Mouse (Mus musculus) ovary, adult 18-20 months (tissue): ENCODE data around the gene Slc2a3.
"Not testable (repeated sequence)": the region's sequence is repeated elsewhere in the genome, so short reads cannot be mapped to it uniquely, and the experiment has no call there.

ENCODE experiments used
- DNase-seq: peaks from one replicate; pipeline ENCODE4 v3.0.0; 2022; ENCODE audit warnings: low spot score, mixed read lengths

Gene Slc2a3

DNA sequence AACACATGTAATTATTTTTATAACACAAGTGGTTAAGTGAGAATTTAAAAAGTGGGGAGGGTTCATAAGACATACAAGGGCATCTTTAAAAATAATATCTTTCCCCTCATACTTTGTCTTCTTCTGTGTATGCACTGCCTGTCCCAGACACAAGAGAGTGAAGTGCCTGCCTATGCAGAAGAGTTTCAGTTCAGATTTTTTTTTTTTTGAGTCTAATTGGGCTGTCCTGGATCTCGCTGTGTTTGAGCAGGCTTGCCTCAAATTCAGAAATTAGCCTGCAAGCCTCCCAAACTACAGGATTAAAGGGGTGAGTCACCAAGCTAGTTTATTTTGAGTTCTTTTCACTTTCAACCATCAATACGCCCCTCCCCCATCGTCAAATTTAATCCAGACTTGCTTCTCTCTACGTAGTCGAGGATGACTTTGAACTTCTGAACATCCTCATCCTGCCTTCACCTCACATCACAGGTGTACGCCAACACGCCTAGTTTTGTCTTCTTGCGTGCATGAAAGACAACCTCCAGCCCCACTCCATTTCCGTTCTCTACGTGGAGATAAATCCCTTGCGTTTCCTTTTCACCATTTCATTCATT, 8.7 kb upstream of the Slc2a3 start:
- no peak for DNase-seq

DNA sequence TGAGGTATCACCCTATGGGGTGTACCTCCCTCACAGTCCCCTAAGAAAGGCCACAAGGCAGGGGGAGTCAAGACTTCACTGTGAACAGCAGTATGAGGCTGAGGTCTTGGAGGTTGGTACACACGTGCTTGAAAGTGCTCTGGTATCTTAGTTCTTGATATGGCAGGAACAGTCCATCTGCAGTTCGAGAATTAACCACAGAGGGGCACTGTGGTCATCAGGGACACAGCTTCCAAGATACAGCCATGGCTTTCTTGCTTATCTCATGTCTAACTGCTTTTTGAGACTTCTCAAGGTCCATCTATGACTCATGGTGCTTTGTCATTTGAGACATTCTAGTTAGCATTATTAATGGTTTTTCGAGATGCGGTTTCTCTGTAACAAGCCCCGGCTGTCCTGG, 3.0 kb upstream of the Slc2a3 start:
- DNase-seq, result peak; percentile 50

DNA sequence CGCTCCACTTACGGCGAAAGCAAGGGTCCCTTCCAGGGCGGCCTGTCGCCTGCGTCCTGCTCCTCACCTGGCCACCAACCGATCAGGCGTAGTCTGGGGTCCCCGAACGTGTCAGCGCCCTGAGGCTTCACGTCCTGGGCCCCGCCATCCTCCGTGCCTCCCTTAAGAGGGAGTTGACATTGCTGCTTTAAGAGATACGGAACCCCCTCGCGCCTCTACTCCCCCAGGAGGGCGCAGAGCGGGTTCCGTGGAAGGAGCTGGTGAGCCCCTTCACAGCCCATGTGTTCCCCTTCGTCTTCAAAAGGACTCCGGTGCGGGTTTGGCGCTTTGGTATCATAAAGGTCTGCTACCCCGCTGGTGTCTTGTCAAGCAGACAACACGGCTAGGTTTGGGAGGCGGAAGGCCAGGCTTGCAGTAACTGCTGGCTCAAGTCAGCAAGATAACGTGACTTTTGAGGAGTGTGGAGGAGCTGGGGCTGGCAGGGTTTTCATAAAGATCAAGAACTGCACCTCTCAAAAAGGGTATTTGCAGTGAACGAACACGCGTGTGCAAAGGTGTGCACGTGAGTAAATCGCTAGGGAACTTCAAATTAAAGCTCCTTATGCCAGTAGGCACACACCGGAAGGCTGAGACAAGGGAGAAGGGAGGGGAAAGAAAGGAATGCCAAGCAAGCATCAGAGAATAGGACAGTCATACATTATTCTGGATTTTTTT, 518 bp upstream of the Slc2a3 start:
- DNase-seq, result no peak

DNA sequence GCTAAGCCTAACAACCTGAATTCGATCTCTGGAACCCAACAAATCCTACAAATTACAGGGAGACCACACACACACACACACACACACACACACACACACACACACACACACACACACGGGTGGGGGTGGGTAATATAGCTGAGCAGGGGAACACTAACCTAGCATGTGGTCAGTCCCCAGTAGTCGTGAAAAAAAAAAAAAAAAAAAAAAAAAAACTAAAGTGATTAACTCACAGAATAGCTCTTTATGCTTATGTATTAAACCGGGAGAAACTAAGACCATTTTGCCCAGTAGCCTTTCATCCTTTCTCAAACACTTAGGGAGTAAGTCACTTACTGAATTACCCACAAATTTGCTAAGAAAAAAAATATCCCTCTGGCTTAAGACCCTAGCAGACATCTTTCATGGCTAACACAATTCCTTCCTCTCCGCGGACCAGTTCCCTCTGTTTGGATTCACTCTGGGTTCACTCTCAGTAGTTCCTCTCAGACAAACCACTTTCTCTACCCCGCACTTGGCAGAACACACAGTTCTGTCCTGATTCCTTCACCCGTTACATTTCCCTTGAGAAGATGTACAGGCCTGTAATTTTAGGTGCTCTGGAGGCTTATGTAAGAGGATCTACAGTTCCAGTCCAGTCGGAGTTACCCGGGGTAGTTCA, 670 bp downstream of the Slc2a3 start:
- no peak for DNase-seq

DNA sequence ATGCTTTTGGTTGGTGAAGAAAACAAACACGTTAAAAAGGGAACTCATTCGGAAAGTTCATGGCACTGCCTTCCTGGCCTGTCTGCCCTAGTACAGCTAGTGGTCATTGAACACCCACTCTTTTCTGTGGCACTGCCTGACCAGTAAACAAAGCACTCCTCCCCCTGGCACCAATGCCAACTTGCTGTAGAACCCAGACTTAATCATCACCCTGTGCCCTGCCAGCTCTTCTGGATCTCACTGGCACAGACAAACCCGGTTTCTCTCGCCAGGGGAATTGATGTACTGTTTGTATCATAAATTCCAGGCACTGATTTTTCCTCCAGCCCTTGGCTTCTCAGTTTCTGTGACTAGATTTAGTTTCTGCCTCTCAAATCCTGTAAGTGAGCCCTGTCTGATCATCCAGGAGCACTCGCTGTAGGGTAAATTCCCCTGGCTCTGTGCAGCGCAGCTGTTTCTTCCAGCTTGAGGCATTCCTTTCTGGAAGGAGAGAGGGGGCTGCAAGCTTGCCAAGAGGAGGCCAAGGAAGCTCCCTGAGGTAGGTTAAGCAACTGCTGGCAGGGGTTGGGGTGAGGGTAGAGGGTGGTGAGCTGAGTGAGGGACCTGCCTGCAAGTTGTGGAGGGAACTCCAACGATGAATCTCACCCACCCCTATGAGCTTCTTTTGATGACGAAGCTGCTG, 6.0 kb downstream of the Slc2a3 start:
- DNase-seq, result peak; percentile 31

- DNase-seq, result no peak
These were observed 15.2 kb downstream of the Slc2a3 start for GRCm38 (mm10) chr6:122786275-122786674.

- DNase-seq, result no peak
These were observed 16.6 kb downstream of the Slc2a3 start for GRCm38 (mm10) chr6:122784866-122785265.

GRCm38 (mm10) chr6:122782164-122782563, 19.3 kb downstream of the Slc2a3 start:
- no peak for DNase-seq

DNA sequence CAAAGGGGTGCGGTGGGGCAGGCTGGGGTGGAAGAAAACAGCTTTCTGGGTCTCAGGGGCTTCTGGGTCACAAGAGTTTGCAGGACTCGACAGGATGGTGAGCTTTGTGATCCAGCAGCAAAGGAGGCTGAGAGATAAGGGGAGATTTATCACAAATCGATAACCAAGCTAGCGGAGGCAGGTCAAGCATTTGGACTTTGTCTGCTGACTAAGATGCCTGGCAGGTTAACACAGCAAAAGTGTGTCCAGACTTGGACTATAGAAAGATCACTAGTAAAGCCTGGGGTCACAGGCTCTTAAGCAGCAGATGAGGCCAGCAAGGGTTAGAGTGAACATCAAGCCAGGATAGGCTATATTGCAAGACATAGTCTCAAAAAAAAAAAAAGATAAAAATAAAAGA, 20.3 kb downstream of the Slc2a3 start:
- DNase-seq, result no peak

DNA sequence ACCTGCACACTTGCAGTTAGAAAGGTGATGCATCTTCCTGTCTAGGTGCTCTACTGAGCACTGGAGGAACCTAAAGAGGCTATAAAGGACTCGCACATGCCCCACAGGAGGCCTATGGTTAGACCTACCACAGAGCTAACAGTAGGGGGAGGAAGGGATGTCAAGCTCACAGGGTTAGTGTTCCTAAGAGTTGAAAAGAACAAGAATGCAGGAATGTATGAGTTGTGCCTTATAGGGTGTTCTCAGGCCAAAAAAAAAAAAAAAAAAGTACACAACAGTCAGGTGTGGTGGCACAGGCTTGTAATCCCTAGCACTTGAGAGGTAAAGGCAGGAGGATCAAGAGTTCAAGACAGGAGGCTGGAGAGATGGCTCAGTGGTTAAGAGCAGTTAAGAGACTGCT, 21.5 kb downstream of the Slc2a3 start:
- DNase-seq, result no peak

DNA sequence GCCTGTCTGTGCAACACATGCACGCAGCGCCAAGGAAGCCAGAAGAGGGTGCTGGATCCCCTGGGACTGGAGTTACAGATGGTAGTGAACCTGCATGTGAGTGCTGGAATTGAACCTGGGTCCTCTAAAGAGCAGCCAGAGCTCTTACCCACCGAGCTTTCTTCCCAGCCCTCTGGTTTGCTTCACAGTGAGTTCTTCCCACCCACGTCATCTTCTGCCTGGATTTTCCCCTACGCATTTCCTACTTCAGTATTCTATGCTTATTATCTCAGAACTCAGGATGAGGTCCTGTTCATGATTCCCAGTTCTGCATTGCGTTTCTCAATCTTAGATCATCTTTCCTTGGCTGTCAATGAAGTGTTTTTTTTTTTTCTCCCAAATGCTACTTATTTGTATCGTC, 25.4 kb downstream of the Slc2a3 start:
- DNase-seq, result no peak

- no peak for DNase-seq
These were observed 27.1 kb downstream of the Slc2a3 start for GRCm38 (mm10) chr6:122774345-122774744.

DNA sequence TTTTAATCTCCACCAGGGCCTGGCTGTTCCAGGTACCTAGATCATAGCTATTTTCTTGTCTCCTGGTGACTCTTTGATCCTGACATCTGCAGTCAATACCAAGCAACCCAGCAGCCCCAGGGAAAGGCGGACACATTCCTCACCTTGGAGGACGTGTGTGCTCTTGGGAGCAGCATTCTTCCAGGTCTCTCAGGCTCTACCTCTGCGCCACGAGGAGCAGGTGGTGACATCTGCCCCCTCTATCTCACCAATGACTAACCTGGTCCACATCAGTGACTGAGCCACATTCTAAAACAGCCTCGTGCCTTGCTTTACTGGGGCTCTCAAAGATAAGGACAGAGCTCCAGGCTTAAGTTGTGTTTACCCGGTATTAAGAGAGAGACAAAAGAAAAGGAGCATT, 28.7 kb downstream of the Slc2a3 start:
- DNase-seq, result no peak

DNA sequence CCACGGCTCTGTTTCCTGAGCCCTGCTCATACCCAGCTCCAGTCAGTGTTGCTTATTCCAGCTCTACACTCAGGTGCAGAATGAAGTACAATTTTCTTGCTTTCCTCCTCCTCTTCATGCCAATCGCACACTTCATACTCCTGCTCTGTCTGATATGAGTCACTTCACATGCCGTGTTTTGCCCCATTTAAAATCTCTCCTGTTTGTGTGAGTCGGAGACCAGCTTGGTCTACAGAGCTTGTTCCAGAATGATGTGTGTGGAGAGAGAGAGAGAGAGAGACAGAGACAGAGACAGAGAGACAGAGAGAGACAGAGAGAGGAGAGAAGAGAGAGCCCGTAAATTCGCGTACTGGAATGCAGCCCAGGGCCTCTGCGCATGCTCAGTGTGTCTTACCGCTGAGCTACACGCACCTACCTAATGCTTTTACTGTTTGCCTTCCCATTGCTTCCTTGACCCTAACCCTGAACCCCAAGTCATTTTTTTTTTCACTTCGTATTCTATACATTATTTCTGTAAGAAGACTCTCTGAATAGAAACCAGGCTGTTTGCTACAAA, 30.6 kb downstream of the Slc2a3 start:
- no peak for DNase-seq

- DNase-seq, result no peak
These were observed 31.4 kb downstream of the Slc2a3 start for GRCm38 (mm10) chr6:122769771-122770759.

GRCm38 (mm10) chr6:122768256-122768655, 33.2 kb downstream of the Slc2a3 start:
- no peak for DNase-seq

- not testable (repeated sequence) for DNase-seq
These were observed 34.4 kb downstream of the Slc2a3 start for GRCm38 (mm10) chr6:122767012-122767411.

DNA sequence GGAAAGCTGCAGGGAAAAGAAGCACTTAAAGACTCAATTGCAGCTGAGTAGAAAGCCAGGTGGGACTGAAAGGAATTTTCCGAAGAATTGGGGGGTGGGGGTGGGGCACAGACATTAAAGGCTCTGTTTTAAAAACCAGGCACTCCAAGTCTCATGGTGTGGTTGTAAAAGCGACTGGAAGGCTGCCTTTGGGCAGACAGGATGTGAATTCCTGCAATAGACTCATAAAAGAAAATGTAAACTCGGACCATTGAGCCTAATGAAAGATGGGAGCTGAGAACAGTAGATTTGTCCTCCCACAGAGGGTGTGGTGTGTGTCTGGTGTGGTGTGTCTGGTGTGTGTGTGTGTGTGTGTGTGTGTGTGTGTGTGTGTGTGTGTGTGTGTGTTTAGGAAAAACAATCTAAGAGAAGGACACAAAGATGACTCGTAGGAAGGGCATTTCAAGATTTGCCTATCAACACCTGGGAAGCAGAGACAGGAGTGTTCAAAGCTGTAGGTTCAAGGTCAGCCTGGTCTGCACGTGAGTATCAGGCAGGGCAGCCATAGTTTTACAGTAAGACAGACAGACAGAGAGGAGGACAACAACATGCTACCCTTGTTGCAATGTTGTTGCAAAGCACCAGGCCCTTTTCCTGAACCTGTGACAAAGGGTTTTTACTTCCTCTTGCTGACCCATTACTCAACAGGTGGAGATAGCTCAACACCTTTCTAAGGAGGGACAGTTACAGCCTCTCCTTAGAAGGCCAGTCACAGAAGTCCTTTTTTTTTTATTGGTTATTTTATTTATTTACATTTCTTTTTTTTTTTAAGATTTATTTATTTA, 35.1 kb downstream of the Slc2a3 start:
- DNase-seq, result no peak

- no peak for DNase-seq
These were observed 36.0 kb downstream of the Slc2a3 start for GRCm38 (mm10) chr6:122765298-122765956.
